Mouse (Mus musculus) hindbrain, postnatal 0 days (tissue): ENCODE measurements at regions not wholly inside any gene's neighbourhood (a gene's known extent, or its start where the extent isn't known, plus 50 kb on each side); places are given as distances from the start of the nearest gene placed in this dataset.
A peak's percentile ranks its signal among the peaks of the same experiment; 100 is the strongest.

Experiments used
- ATAC-seq: fragments of 200-750 bp; cut with Nextera tagmentation; 2 replicates; pipeline ENCODE4 v1.8.0; 2017; ENCODE audit warnings: mild to moderate bottlenecking, moderate TSS enrichment, moderate library complexity
- DNase-seq: peaks from one replicate; pipeline ENCODE4 v3.0.0-alpha.2; 2015; ENCODE audit warnings: low spot score
- H3K27ac ChIP-seq: fragments of 300-500 bp; sonication (generic); 2 replicates; pipeline ENCODE4 v1.5.1; 2014; ENCODE audit warnings: mild to moderate bottlenecking
- H3K27me3 ChIP-seq: fragments of 300-500 bp; sonication (generic); 2 replicates; pipeline ENCODE4 v1.6.1; 2014; ENCODE audit warnings: low read length, mixed read lengths; ENCODE audit not compliant: insufficient read depth
- H3K36me3 ChIP-seq: fragments of 300-500 bp; sonication (generic); 2 replicates; pipeline ENCODE4 v1.6.1; 2014; ENCODE audit warnings: low read length, mixed read lengths; ENCODE audit not compliant: insufficient read depth
- H3K4me1 ChIP-seq: fragments of 300-500 bp; sonication (generic); 2 replicates; pipeline ENCODE4 v1.6.1; 2014; ENCODE audit warnings: antibody characterized with exemption, low read length, mixed read lengths; ENCODE audit not compliant: insufficient read depth
- H3K4me2 ChIP-seq: fragments of 300-500 bp; sonication (generic); 2 replicates; pipeline ENCODE4 v1.6.1; 2014; ENCODE audit warnings: low read depth, mild to moderate bottlenecking, low read length, moderate library complexity, mixed read lengths
- H3K4me3 ChIP-seq: fragments of 300-500 bp; sonication (generic); 2 replicates; pipeline ENCODE4 v1.5.1; 2014; ENCODE audit warnings: low read length
- H3K9ac ChIP-seq: fragments of 300-500 bp; sonication (generic); replicated peaks from 2 replicates; pipeline ENCODE4 v1.6.1; 2014; ENCODE audit warnings: mild to moderate bottlenecking, low read length, moderate library complexity, mixed read lengths
- H3K9me3 ChIP-seq: fragments of 300-500 bp; sonication (generic); 2 replicates; pipeline ENCODE4 v1.6.1; 2016; ENCODE audit warnings: low read length, mixed read lengths
- CTCF ChIP-seq: IDR thresholded peaks from 2 replicates; pipeline ENCODE4 v1.5.1; 2016; ENCODE audit warnings: antibody characterized with exemption, control low read depth, low read depth
- WGBS: fragments of 180-500 bp; shearing (Covaris S2); extraction: QIAGEN DNeasy Blood & Tissue Kit; methylation state at CpG from one replicate; pipeline ENCODE4 v1.1.7; 2014; 5-methylcytosine and 5-hydroxymethylcytosine counted together

- ATAC-seq = 0 out of 2 replicates have a peak, but pooled peaks have one; percentile 49
- no peak overlapping the region for H3K4me2 ChIP-seq
- no peaks in the 10 kb centered on the region for H3K36me3 ChIP-seq
- H3K27ac ChIP-seq = no peak overlapping the region
- no peak overlapping the region for H3K9ac ChIP-seq
- no peak overlapping the region for H3K4me3 ChIP-seq
- H3K27me3 ChIP-seq = no peaks in the 10 kb centered on the region
- H3K9me3 ChIP-seq = no peaks in the 10 kb centered on the region
- peak; percentile 80 for DNase-seq
- 45% methylated on average over 1 of the region's 1 CpGs for WGBS
- TF ChIP-seq CTCF = no peak
- no peaks in the 10 kb centered on the region for H3K4me1 ChIP-seq
These were observed 190.3 kb downstream of the Etaa1 start for GRCm38 (mm10) chr11:17763411-17763810.

- Histone ChIP-seq H3K4me2 (no peak overlapping the region), H3K27me3 (no peaks in the 10 kb centered on the region), H3K4me1 (0 out of 2 replicates have a peak, but pooled peaks cover 2% of the 10 kb centered on the region), H3K36me3 (no peaks in the 10 kb centered on the region), H3K9ac (no peak overlapping the region), H3K9me3 (no peaks in the 10 kb centered on the region), H3K4me3 (no peak overlapping the region), H3K27ac (no peak overlapping the region)
- TF ChIP-seq CTCF = no peak
- ATAC-seq = no peak
- no peak for DNase-seq
These were observed 189.5 kb downstream of the Etaa1 start for GRCm38 (mm10) chr11:17764146-17764545.

- Histone ChIP-seq H3K36me3 (no peaks in the 10 kb centered on the region), H3K27ac (no peak overlapping the region), H3K4me1 (0 out of 2 replicates have a peak, but pooled peaks cover 2% of the 10 kb centered on the region), H3K9me3 (no peaks in the 10 kb centered on the region), H3K9ac (no peak overlapping the region), H3K27me3 (no peaks in the 10 kb centered on the region), H3K4me2 (no peak overlapping the region), H3K4me3 (no peak overlapping the region)
- no peak for TF ChIP-seq CTCF
- ATAC-seq (peak; percentile 45; the same call in 1 of the 2 replicates), DNase-seq (peak; percentile 57)
These were observed 185.3 kb downstream of the Etaa1 start for GRCm38 (mm10) chr11:17768345-17768759.

GRCm38 (mm10) chr11:17768837-17769466, 184.7 kb downstream of the Etaa1 start:
- no peaks in the 10 kb centered on the region for H3K36me3 ChIP-seq
- H3K4me1 ChIP-seq = 0 out of 2 replicates have a peak, but pooled peaks cover 2% of the 10 kb centered on the region
- no peak for DNase-seq
- TF ChIP-seq CTCF = no peak
- H3K27me3 ChIP-seq = no peaks in the 10 kb centered on the region
- H3K4me2 ChIP-seq = no peak overlapping the region
- no peak overlapping the region for H3K9ac ChIP-seq
- no peaks in the 10 kb centered on the region for H3K9me3 ChIP-seq
- ATAC-seq = no peak
- H3K4me3 ChIP-seq = no peak overlapping the region
- H3K27ac ChIP-seq = no peak overlapping the region
- 59% methylated on average over 4 of the region's 4 CpGs for WGBS

GRCm38 (mm10) chr11:17797632-17798031, 156.0 kb downstream of the Etaa1 start:
- DNase-seq (no peak), ATAC-seq (no peak)
- Histone ChIP-seq H3K4me3 (no peak overlapping the region), H3K4me2 (no peak overlapping the region), H3K27me3 (no peaks in the 10 kb centered on the region), H3K9me3 (no peaks in the 10 kb centered on the region), H3K36me3 (no peaks in the 10 kb centered on the region), H3K27ac (no peak overlapping the region), H3K9ac (no peak overlapping the region), H3K4me1 (no peaks in the 10 kb centered on the region)
- no peak for TF ChIP-seq CTCF

GRCm38 (mm10) chr11:17807851-17808250, 145.8 kb downstream of the Etaa1 start:
- Histone ChIP-seq H3K27me3 (no peaks in the 10 kb centered on the region), H3K4me2 (no peak overlapping the region), H3K9ac (no peak overlapping the region), H3K4me3 (no peak overlapping the region), H3K4me1 (no peaks in the 10 kb centered on the region), H3K27ac (no peak overlapping the region), H3K36me3 (no peaks in the 10 kb centered on the region), H3K9me3 (no peaks in the 10 kb centered on the region)
- no peak for TF ChIP-seq CTCF
- ATAC-seq = no peak
- DNase-seq = no peak
- 79% methylated on average over 3 of the region's 3 CpGs for WGBS

- no peak for TF ChIP-seq CTCF
- Histone ChIP-seq H3K36me3 (no peaks in the 10 kb centered on the region), H3K9ac (no peak overlapping the region), H3K4me1 (no peaks in the 10 kb centered on the region), H3K4me2 (no peak overlapping the region), H3K9me3 (no peaks in the 10 kb centered on the region), H3K27me3 (no peaks in the 10 kb centered on the region), H3K27ac (no peak overlapping the region), H3K4me3 (no peak overlapping the region)
- DNase-seq = peak; percentile 20
- 58% methylated on average over 8 of the region's 8 CpGs for WGBS
- no peak for ATAC-seq
These were observed 141.7 kb downstream of the Etaa1 start for GRCm38 (mm10) chr11:17811829-17812559.
